Mouse (Mus musculus): Measurements from ENCODE around the gene Wfikkn1. TPM values are rescaled to one million over a fixed set of nuclear protein-coding genes. Genes with fewer than 3 reads are reported as not detected.
A peak's percentile ranks its signal among the peaks of the same experiment; 100 is the strongest.

Gene Wfikkn1
- total and polyA plus RNA-seq, 3 experiments = 0.19 to 0.53 TPM; not detected in 1

- Histone ChIP-seq H3K27me3 (ENCODE audit: control insufficient read depth in 1 of 2, insufficient read depth in 2 of 2, low read length in 2 of 2) (no peaks in the 10 kb centered on the region), H3K27ac (ENCODE audit: control insufficient read depth, low read depth, low read length) (peak overlapping the region; percentile 93), H3K79me2 (ENCODE audit: control insufficient read depth, insufficient read depth, low read length, poor library complexity) (peaks cover 25% of the 10 kb centered on the region), H3K36me3 (ENCODE audit: control insufficient read depth in 1 of 2, insufficient read depth in 2 of 2, low read length in 2 of 2) (peaks cover 0 to 17% of the 10 kb centered on the region in 2 experiments; a peak in 2 of 4 replicates), H3K9me3 (replicated peaks; ENCODE audit: insufficient read depth, low read length) (no peaks in the 10 kb centered on the region), H3K4me3 (ENCODE audit: control insufficient read depth in 1 of 2, insufficient read depth in 1 of 2, low read depth in 2 of 2, low read length in 2 of 2) (peak overlapping the region; percentile 76 to 86), H3K9ac (ENCODE audit: control insufficient read depth, low read depth, low read length, poor library complexity, severe bottlenecking) (peak overlapping the region; percentile 81), H3K4me1 (ENCODE audit: control insufficient read depth in 1 of 2, insufficient read depth in 2 of 2, low read length in 2 of 2) (peaks cover 2 to 23% of the 10 kb centered on the region in 2 experiments; a peak in 3 of 4 replicates)
- peak; percentile 100 for DNase-seq (ENCODE audit: low read depth, low spot score)
- TF ChIP-seq RCOR1 (IDR thresholded peaks at IDR 0.05; ENCODE audit: low read depth, low read length) (0 out of 2 replicates have a peak, but pooled peaks have one; percentile 19), USF1 (IDR thresholded peaks at IDR 0.05; ENCODE audit: low read depth, low read length) (peak; percentile 4; the same call in 1 of the 2 replicates), ZC3H11A (IDR thresholded peaks at IDR 0.05; ENCODE audit: low read depth, low read length) (no peak), ZKSCAN1 (IDR thresholded peaks at IDR 0.05; ENCODE audit: low read depth, low read length) (no peak), NELFE (IDR thresholded peaks at IDR 0.05; ENCODE audit: low read depth, low read length) (peak; percentile 73), CHD2 (IDR thresholded peaks at IDR 0.05; ENCODE audit: low read length) (peak; percentile 86), TCF12 (IDR thresholded peaks at IDR 0.05; ENCODE audit: low read depth, low read length) (0 out of 2 replicates have a peak, but pooled peaks have one; percentile 12), MAZ (IDR thresholded peaks at IDR 0.05; ENCODE audit: low read depth, low read length) (peak; percentile 70), HCFC1 (IDR thresholded peaks at IDR 0.05; ENCODE audit: low read depth, low read length) (peak; percentile 79), MYC (IDR thresholded peaks at IDR 0.05; ENCODE audit: low read depth, low read length) (peak; percentile 13; the same call in 1 of the 2 replicates), POLR2AphosphoS5 (IDR thresholded peaks at IDR 0.05; ENCODE audit: borderline replicate concordance, low read depth, low read length) (no peak), RAD21 (IDR thresholded peaks at IDR 0.05; ENCODE audit: low read depth, low read length) (no peak), POLR2A (IDR thresholded peaks at IDR 0.05; ENCODE audit: control insufficient read depth in 1 of 2, insufficient read depth in 1 of 2, low read depth in 1 of 2, low read length in 2 of 2, poor library complexity in 1 of 2) (peak; percentile 61 to 76; a peak in 3 of 4 replicates), GABPA (IDR thresholded peaks at IDR 0.05; ENCODE audit: low read depth, low read length) (no peak), MEF2A (IDR thresholded peaks at IDR 0.05; ENCODE audit: extremely low read depth, insufficient replicate concordance, low read depth, low read length, poor library complexity, severe bottlenecking) (no peak), SMC3 (IDR thresholded peaks at IDR 0.05; ENCODE audit: low read depth, low read length) (no peak), MXI1 (IDR thresholded peaks at IDR 0.05; ENCODE audit: low read depth, low read length) (peak; percentile 73; the same call in 1 of the 2 replicates), JUND (IDR thresholded peaks at IDR 0.05; ENCODE audit: low read depth, low read length) (no peak), TBP (IDR thresholded peaks at IDR 0.05; ENCODE audit: low read depth, low read length) (0 out of 2 replicates have a peak, but pooled peaks have one; percentile 31), BHLHE40 (IDR thresholded peaks at IDR 0.05; ENCODE audit: borderline replicate concordance, low read depth, low read length) (peak; percentile 53; the same call in 1 of the 2 replicates), CTCF (IDR thresholded peaks at IDR 0.05 in 2 of 3, conservative IDR thresholded peaks at IDR 0.05 in 1 of 3; ENCODE audit: control insufficient read depth in 1 of 3, insufficient read depth in 1 of 3, low read depth in 2 of 3, low read length in 3 of 3, poor library complexity in 1 of 3, severe bottlenecking in 1 of 3) (no peak), UBTF (IDR thresholded peaks at IDR 0.05; ENCODE audit: borderline replicate concordance, insufficient read depth, low read depth, low read length) (0 out of 2 replicates have a peak, but pooled peaks have one; percentile 37), CHD1 (IDR thresholded peaks at IDR 0.05; ENCODE audit: low read depth, low read length) (peak; percentile 89; the same call in 1 of the 2 replicates), TAL1 (IDR thresholded peaks at IDR 0.05; ENCODE audit: low read length) (peak; percentile 17; the same call in 1 of the 2 replicates), GATA1 (IDR thresholded peaks at IDR 0.05; ENCODE audit: low read depth, low read length) (peak; percentile 71), SIN3A (IDR thresholded peaks at IDR 0.05; ENCODE audit: low read length) (peak; percentile 95), ZNF384 (IDR thresholded peaks at IDR 0.05; ENCODE audit: low read depth, low read length) (no peak), KAT2A (conservative IDR thresholded peaks at IDR 0.05; ENCODE audit: low read depth, low read length) (peak; percentile 56; the same call in 1 of the 2 replicates), NRF1 (IDR thresholded peaks at IDR 0.05; ENCODE audit: insufficient read depth, low read depth, low read length, poor library complexity, severe bottlenecking) (peak; percentile 41; the same call in 1 of the 2 replicates), EP300 (IDR thresholded peaks at IDR 0.05; ENCODE audit: low read depth in 1 of 2, low read length in 2 of 2) (peak; percentile 8 to 63; a peak in 2 of 4 replicates), MAX (IDR thresholded peaks at IDR 0.05; ENCODE audit: low read length) (peak; percentile 76), MYB (IDR thresholded peaks at IDR 0.05; ENCODE audit: low read depth, low read length) (no peak), ZMIZ1 (IDR thresholded peaks at IDR 0.05; ENCODE audit: low read depth, low read length) (peak; percentile 78), POLR2AphosphoS2 (IDR thresholded peaks at IDR 0.05; ENCODE audit: low read length) (peak; percentile 59; the same call in 1 of the 2 replicates), ETS1 (IDR thresholded peaks at IDR 0.05; ENCODE audit: low read depth, low read length) (peak; percentile 94)
Measured at GRCm38 (mm10) chr17:25919786-25920642, 39.4 kb upstream of the Wfikkn1 start.
